Mouse (Mus musculus): ENCODE results near the gene Arl4a.

Gene Arl4a

DNA sequence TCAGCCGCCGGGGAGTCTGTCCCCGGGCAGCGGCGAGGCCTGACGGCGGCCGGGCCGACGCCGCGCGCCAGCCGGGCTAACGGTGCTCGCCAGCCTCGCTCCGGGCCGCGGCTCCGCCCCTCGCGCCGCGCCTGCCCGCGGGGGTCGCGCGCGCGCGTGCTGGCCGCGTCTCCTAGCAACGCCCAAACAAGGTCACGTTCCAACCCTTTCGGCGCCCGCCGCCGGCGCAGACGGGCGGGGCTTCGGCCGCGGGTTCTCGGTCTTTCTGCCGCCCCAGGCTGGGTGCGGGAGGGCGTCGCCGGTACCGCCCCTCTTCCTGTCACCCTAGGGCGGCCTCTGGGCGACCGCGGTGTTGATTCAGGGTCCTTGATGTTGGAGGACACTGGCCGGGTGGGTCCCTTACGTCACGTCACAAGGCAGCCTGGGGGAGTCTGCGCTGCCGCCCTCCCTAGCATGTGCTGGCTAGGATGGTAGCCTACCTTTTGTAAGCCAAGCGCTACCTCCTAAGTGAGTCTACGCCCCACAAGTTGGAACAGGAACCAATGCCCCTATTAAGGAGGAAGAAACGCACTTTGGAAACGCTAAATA lies at the start of gene Arl4a:
Gene Arl4a (minus strand): TSS at position 150 of the 588 bp plus-strand sequence.
- peak; percentile 65 for DNase-seq (ENCODE audit: extremely low read depth, low read depth)

DNA sequence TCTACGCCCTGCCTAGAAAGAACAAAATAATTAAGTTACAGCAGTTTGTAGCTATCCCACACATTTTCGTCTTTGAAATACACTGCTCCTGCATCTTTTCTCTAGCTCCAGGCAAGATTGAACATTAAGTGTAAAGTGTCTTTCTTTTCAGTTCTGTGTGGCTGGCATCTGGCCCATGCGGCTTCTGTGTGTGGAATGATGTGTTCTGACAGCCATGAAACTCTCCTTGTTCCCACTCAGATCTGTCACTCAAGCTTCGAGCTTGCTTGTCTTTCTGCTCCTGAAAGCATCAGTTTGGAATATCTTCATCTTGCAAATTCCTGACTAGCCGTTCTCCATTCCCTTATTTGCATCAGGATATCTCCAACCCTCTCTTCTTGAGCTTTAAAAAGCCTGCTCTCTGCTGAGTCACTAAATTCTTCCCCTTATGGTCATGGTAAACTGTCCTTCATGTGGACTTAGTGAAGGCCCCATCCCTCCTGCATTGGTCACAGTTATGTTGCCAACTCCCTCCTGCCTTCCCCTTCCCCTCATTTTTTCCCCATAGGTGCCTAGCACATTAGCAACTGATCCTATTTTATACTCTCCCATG lies 48.0 kb upstream of the Arl4a start:
- no peak for DNase-seq (ENCODE audit: extremely low read depth, low read depth)

DNA sequence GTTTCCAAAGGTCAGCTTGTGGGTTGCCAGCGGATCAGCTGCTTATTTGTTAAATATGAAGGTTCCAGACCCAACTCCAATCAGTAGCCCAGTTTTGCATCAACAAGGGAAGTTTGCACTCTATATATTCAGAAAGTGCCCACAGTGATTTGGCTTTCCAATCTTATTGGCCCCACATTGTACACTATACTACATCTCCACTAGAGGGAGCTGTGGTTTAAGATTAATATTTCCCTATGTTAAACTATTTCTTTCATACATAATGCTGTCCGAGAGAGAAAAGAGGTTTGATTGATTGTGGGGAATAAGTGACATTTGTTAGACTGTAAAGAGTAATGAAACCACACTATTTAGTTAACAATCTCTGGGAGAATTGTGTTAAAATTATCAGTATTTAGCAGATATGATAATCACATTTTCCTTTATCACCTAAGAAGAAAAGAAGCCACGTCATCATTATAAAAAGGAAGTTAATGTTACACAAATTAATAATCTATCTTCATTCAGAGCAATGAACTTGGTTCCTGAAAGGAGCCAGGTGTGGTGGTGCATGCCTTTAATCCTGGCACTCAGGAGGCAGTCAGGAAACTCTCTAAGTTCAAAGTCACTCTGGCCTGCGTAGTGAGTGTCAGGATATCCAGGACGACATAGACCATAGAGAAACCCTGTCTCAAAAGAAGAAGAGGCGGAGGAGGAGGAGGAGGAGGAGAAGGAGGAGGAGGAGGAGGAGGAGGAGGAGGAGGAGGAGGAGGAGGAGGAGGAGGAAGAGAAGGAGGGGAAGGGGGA lies 44.8 kb upstream of the Arl4a start:
- DNase-seq (ENCODE audit: extremely low read depth, low read depth): peak; percentile 36

DNA sequence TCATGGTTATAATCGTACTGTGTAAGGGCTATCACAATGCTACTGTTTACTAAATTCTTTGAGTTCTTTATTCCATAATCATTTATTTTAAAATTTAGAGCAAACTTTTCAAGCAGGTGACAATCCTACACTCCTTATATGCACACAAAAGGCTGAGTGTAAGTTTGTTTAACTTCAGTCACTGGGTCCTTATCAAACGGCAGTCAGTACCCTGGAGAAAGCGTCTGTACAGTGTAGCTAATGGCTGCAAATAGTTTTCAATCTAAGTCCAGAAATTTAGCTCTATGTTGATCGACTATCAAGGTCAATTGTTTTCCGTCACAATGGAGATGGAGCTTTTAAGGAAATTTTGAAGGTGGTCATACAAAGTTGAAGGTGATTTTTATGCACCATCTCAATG lies 44.2 kb upstream of the Arl4a start:
- DNase-seq (ENCODE audit: extremely low read depth, low read depth): no peak

DNA sequence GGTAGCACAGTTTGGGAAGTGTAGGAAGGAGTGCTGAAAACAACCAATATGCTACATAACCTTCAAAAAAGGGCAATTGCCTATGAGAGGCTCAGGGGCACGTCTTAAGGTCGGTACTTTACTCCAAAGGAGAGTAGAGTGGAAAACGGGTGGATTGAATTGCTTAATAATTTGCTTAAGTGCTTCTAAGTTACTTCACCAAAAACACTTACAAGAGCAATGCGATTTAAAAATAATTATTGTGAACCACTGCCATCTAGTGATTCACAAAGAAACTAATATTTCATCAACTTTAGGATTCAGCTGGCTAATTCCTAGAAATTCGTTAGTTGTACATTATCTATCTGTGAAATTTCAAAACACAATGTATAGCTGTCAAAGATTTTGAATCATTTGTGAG lies 35.8 kb upstream of the Arl4a start:
- no peak for DNase-seq (ENCODE audit: extremely low read depth, low read depth)

DNA sequence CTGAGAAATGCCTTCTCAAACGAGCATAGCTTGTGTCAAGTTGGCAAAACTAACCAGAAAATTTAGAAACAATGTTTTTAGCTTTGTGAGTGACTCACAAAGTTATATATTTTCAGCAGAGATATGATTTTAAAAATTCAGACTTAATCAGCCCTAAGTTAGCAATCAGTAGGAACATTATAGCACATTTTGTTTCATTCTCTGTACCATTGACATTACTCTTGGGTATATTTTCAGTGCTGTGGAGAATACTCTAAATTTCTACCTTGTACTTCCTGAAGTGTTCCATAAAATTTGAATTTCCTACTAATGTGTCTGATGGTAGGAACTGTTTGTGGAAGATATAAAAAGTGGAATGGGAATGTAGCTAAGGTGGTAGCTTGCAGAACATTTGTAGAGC lies 9.2 kb upstream of the Arl4a start:
- DNase-seq (ENCODE audit: extremely low read depth, low read depth): no peak

DNA sequence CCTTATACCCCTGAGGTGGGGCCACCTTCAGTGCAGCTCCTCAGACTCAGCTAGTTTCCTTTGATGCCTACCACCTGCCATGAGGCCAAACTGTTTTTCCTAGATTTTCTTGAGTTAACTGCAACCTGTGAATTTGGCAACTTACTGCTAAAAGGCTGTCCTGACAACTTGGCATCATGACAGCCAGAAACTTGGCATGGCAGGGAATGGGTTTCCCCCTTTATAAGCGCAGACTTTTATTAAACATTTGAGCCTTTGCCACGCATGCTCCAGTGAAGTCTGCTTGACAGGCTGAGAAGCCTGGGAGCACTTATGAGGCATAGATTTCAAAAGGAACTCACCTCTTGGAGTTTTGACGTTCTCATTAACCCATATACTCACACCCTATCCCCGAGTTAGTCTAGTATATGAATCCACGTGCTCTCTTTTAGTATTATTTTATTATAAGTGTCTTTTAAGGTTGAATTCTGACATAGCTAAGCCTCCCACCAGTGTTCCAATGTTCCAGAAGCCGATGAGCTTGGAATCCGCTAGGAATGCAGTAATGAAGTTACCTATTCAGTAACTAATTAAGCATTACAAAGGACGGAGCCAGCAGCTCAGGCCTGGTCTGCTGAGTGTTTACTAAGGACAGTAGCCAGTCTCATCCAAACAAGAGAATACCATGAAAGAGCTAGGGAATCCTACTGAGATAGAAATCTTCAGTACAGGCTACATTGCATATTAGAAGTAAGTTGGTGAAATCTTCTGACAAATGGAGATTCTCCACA lies 6.2 kb upstream of the Arl4a start:
- DNase-seq (ENCODE audit: extremely low read depth, low read depth): no peak

DNA sequence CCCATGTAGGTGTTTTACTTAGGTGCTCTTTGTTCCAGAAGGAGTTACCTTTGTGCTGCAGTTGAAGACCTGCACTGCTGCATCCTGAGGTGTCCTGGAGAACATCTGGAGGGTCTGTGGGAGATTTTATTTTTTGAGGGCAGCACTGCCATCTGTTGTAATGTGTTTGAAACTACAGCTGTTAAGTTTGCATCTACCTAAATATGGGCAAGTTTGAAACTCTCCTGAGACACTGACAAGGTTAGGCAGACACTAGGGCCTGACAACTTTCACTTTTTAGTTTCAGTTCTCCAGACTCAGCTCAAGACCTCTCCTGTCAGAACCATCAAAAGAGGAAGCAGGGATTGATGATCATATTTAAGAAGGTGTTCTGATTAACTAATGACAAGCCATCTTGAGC lies 2.2 kb upstream of the Arl4a start:
- DNase-seq (ENCODE audit: extremely low read depth, low read depth): peak; percentile 44

DNA sequence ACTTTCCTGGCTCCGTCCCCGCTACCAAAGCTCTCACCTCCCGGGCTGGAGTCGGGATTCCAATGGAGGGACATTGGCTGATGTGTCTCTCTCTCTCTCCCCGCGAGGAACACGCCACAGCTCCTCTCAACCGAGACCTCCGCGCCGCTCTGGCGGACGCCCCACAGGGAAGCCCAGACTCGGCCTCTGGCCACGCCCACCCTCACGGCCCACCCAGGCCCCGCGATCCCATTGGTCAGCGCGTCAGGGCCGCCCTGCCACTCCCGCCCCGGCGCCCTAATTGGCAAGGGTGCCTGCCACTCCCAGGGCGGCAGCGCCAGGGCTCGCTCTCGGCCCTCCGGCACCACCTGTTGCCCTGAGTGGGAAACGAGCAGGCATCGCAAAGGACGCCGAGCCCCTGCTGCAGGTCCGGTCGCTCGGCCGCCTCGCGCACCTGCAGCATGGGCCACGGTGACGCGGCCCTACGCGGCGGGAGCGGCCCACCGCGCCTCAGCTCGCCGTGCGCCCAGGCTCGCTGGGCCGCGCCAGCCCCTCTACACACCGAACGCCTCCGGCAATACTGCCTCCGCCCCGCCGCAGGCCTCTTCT lies 505 bp downstream of the Arl4a start:
- DNase-seq (ENCODE audit: extremely low read depth, low read depth): peak; percentile 67

DNA sequence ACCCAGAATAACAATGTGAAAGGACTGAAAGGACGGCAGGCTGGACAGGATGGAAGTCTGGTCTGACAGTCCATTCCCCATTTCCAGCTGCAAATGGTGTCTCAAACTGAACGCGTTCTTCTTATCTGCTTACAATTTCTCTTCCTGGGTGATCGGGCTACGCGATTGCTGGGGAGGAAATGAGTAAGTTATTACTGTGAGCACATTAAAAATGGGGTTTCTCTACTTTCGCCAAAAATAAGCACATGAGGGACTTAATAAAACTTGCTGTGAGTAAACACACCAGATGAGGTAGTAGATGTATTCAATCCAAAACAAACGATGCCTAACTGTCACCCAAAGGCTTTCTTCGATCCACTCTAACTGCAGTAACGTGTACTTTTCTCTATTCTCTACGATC lies 1.2 kb downstream of the Arl4a start:
- DNase-seq (ENCODE audit: extremely low read depth, low read depth): peak; percentile 30

DNA sequence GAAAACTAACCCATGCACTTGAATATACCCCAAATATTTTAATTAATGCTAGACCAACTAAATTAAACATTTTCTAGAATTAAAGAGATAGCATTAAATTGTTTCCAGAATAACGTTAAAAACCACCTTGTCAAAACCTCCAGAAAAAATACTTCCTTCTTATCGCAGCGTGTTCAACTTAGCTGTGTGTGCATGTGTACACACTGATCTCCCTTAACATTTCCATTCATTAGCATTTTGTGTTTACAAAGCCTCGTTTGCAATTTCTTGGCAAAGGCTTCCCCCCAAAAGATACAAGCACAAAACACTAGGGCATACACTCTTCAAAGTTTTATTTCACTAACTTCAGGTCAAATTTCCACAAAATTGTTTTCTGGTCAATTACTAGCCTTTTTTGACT lies 2.3 kb downstream of the Arl4a start:
- no peak for DNase-seq (ENCODE audit: extremely low read depth, low read depth)

DNA sequence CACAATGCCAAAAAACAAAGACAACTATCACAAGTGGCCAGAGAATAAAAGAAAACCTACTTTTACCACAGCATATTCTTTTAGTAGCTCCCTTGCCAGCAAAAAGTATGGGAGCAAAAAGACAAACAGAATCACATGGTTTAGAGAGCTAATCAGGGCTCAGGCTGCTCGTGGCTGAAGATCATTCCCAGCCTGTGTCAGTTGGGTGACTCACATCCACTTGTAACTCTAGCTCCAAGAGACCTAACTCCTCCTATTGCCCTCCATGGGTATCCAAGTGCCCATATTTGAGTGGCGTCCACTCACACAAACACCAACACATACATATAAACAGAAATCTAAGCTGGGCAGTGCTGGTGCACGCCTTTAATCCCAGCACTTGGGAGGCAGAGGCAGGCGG lies 8.6 kb downstream of the Arl4a start:
- no peak for DNase-seq (ENCODE audit: extremely low read depth, low read depth)

DNA sequence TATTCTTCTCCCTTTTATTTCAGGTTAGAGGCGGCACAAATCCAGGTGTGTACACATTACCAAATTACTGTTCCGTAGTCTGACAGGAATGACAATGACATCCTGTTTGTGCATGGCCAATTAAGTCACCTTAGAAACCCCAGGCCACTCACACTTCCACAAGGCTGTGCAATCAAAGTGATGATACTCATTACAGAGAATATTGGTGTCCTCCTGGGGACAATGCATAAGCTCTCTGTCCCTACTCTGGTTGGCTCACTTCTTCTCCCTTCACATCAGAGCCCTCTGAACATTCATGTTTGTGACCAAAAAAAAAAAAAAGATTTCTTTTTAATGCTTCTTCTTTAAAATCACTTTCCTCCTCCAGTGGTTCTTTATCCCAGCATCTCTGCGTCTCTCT lies 10.0 kb downstream of the Arl4a start:
- DNase-seq (ENCODE audit: extremely low read depth, low read depth): no peak

DNA sequence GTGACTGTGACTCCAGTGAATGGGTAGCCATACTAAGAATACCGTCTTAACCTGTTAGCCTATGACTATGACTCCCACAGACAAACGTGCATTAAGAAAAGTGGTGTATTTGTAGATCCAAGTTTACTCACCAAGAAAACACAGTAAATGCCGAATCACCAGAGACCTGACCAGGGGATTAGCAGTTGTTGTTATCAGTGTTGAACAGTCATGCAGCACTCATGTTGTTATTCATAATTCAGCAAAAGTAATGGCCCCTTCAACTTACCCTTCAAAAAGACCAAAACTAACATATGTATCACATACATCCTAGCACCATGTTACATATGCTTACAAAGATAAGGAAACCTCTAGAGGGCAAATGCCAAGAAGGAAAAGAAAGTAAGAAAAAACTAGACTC lies 10.4 kb downstream of the Arl4a start:
- peak; percentile 26 for DNase-seq (ENCODE audit: extremely low read depth, low read depth)

DNA sequence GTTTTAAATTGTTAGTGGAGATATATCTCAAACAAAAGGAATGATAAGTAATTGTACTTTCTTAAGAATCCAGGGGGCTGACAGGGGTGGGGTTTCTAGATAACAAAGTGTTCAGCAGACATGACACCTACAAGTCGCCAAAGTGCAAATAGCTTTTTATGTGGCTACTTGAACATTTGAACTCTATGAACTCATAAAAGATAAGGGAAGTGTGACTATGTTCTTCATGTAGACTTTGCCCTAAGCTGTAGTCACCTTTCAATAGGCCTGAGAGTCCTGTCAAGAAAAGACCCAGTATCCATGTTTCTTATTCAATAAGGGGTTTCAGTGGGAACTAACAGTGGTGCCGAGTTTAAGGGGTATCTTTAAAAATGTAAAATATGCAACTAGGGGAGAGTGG lies 13.9 kb downstream of the Arl4a start:
- DNase-seq (ENCODE audit: extremely low read depth, low read depth): no peak

DNA sequence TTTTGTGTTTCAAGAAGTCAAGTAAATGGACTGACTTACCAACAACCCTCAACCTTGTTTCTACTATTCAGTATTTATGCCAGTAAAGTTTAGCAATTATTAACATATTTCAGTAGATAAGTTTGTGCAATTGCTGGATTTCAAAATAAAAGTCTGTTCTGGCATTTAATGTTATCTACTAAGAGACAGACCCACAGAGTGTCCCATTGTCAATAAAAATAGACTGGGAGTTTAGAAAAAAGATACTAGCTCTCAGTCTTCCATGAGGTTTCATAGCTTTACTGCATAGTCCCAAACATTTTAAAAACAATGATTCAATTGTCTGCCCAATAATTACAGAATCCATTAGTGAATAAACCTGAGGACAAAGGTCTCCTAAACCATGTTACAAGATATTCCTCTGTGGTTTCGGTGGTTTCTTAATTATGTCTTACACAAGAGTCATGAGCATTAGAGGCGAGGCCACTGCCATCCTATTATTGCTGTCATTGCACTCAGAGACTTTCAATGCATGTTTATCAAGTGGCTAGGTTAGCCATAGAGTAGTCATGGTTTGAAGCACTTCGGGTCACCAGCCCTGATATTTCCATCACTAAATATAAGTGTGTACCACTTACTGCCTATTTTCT lies 14.7 kb downstream of the Arl4a start:
- peak; percentile 23 for DNase-seq (ENCODE audit: extremely low read depth, low read depth)

DNA sequence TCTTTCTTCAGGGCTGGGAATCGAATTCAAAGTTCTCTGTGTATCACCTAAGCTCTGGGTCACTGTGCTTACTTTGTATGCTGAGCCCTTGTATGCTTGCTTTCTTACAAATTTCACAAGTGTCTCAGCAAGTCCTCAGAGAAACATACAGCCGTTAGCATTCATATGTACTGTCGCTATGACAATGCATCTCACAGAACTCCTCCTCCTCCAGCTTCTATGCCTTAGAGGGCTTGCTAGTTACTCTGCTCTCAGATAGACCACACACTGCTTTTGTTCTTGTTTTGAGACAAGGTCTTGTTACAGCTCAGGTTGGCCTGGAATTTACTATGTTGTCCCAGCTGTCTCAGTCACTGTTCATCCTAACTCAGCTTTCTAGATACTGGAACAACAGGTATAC lies 15.5 kb downstream of the Arl4a start:
- DNase-seq (ENCODE audit: extremely low read depth, low read depth): no peak

DNA sequence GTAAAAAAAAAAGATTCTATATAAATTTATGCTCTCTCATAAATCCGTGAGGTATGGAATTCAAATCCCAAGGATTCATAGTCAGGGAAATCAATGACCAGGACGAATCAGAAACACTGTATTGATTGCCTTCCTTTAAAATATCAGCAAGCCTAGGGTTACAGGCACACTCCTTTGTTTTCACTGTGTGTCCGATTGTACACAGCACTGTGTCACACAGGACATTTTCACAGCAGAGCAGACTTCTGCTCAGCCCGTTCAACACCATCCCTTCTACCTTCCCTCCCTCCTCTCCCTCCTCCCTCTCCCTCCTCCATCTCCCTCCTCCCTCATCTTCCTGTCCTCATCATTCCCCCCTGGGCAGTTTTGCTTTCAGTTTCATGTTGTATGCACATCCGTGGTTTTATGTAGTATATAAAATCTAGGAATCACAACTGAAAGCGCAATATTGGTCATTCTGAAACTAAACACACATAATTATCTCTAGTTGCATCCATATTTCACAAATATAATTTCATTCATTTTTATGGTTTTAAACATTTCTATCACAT lies 19.8 kb downstream of the Arl4a start:
- DNase-seq (ENCODE audit: extremely low read depth, low read depth): no peak

DNA sequence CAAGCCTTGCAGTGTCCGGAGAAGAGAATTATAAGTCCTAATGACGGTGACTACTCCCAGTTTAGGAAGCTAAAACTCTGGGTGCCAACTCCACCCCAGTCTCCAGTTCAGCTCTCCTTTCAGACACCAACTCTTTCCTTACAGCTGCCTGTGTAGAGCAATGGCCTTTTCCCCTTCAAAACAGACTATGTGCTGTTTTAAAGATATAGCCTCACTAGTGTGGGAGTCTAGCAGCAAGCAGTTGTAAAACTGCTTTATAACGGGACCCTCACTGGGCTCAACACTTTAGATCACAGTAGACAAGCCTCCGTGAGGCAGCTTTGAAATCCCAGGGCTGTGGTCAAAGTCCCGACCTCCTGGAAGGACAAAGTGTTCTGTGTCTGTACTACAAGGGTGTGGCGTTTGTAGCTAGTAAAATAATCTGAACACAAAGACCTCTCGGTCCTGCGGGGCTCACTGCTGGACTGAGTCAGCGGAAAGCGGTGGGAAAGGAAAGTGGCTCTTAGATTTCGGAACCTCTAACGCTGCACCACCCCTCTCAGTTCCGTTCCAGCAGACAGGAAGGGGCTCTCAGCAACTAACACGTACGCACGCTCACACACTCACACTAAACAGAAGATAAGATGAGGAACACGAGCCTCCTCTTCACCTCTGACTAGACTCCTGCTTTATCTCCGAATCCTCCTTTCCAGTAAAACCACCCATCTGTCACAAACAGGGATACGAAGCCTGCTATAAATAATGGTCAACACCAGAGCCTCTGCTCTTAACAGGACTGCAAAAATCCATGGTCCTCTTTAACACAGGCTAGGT lies 21.0 kb downstream of the Arl4a start:
- peak; percentile 76 for DNase-seq (ENCODE audit: extremely low read depth, low read depth)

DNA sequence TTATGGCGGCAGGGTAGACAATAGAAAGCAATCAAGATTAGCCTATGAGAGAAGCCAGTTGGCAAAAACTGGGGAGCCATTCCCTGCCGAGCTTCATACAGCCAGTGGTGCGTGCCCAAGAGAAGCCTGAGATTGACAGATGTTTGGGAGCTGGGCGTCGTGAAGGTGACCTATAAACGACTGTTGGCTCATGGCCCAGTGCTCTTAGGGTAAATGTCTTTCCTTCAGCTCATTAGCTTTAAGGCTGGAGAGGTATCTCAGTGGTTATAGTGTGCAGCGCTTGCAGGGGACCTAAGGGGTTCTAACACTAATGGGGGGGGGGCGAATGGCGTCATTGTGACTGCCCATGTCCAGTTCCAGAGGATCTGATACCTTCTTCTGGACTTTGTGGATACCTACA lies 21.8 kb downstream of the Arl4a start:
- no peak for DNase-seq (ENCODE audit: extremely low read depth, low read depth)
